Mouse (Mus musculus): ENCODE results near the gene Stx4a.
"Not testable (repeated sequence)": the region's sequence is repeated elsewhere in the genome, so short reads cannot be mapped to it uniquely, and the experiment has no call there.

The Stx4a gene

GRCm38 (mm10) chr7:127824176-127824871, at the start of gene Stx4a, which contains the start of gene Stx1b:
TSS of gene Stx4a (plus strand) at chr7:127824294.
TSS of gene Stx1b (minus strand) at chr7:127824549.
- DNase-seq (ENCODE audit: low spot score in 2 of 2) = no peak

DNA sequence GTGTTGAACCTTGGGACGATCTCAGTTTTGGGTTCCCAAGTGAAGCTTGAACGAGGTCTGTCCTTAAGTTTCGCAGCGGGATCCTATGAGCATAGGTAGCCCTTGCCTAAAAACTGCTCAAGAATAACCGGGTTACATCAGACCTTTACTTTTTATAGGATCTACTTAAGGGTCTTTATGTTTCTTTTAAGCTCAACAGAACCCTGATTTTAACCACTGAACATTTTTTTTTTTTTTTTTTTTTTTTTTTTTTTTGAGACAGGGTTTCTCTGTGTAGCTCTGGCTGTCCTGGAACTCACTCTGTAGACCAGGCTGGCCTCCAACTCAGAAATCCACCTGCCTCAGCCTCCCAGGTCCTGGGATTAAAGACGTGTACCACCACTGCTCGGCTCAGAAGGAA, 48.3 kb upstream of the Stx4a start:
- DNase-seq (ENCODE audit: low spot score in 2 of 2) = not testable (repeated sequence)

DNA sequence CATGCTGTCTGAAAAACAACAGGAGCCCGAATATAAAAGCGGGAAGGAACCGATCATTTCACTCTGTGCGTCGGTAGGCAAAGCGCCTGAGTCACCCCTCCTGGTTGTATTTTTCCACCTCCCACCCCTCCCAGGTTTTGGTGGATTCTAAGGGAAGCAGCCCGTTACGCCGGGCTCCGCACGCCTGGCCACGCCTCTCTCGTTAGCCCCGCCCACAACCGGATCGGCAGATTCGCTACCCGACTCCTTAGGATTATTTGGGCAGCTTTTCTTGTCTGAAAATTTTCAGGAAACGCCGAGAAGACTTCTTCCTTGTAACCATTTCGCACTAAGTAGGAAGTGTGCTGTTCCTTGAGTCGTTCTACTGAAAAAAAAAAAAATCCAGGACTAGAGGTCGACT, 47.7 kb upstream of the Stx4a start, which contains the start of gene Setd1a:
Gene Setd1a, plus strand, starts transcription at position 245 of the 400 bp plus-strand sequence.
- DNase-seq (ENCODE audit: low spot score in 2 of 2) = peak; percentile 77 to 84

GRCm38 (mm10) chr7:127776878-127777473, 47.1 kb upstream of the Stx4a start:
- DNase-seq (ENCODE audit: low spot score in 2 of 2) = peak; percentile 94

- no peak for DNase-seq (ENCODE audit: low spot score in 2 of 2)
These were observed 46.4 kb upstream of the Stx4a start for GRCm38 (mm10) chr7:127777474-127778266.

GRCm38 (mm10) chr7:127778350-127778749, 45.7 kb upstream of the Stx4a start:
- DNase-seq (ENCODE audit: low spot score in 2 of 2) = no peak

DNA sequence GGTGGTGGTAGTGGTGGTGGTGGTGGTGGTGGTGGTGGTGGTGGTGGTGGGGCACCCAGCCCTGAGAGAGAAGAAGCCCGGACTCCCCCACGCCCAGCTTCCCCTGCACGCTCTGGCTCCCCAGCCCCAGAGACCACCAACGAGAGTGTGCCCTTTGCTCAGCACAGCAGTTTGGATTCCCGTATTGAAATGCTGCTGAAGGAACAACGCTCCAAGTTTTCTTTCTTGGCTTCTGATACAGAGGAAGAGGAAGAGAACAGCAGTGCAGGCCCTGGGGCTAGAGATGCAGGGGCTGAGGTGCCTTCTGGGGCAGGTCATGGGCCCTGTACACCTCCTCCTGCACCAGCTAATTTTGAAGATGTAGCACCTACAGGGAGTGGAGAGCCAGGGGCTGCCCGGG, 38.8 kb upstream of the Stx4a start, which contains the start of gene Gm49388:
Gene Gm49388, plus strand, starts transcription at position 301 of the 400 bp plus-strand sequence.
- no peak for DNase-seq (ENCODE audit: low spot score in 2 of 2)

GRCm38 (mm10) chr7:127797076-127797845, 26.8 kb upstream of the Stx4a start:
- DNase-seq (ENCODE audit: low spot score in 2 of 2) = no peak

- DNase-seq (ENCODE audit: low spot score in 2 of 2) = no peak
These were observed 25.5 kb upstream of the Stx4a start for GRCm38 (mm10) chr7:127798591-127798990.

- no peak for DNase-seq (ENCODE audit: low spot score in 2 of 2)
These were observed 24.9 kb upstream of the Stx4a start for GRCm38 (mm10) chr7:127799211-127799610.

- no peak for DNase-seq (ENCODE audit: low spot score in 2 of 2)
These were observed 24.4 kb upstream of the Stx4a start for GRCm38 (mm10) chr7:127799738-127800137.

- peak; percentile 67 to 75 for DNase-seq (ENCODE audit: low spot score in 2 of 2)
These were observed 23.6 kb upstream of the Stx4a start, which contains the start of gene Hsd3b7 for GRCm38 (mm10) chr7:127800435-127801009. TSS of gene Hsd3b7 (plus strand) at chr7:127800604.

GRCm38 (mm10) chr7:127801010-127801621, 23.0 kb upstream of the Stx4a start:
- no peak for DNase-seq (ENCODE audit: low spot score in 2 of 2)

GRCm38 (mm10) chr7:127802313-127802712, 21.8 kb upstream of the Stx4a start:
- no peak for DNase-seq (ENCODE audit: low spot score in 2 of 2)

DNA sequence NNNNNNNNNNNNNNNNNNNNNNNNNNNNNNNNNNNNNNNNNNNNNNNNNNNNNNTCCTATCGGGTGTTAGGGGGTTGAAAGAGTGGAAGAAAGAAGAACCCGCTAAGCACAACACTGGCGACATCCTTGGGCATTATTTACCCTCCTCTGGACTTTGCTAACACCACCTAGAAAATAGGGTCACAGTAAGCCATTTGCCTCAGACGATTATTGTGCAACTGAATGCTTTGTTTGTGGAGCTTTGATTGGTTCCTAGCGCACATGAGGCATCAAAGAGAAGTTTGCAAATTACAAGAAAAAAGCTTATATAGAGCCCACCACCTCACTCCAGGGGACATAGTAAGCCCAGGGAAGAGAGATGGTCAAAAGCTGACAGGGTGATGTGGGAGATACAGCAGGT, 15.3 kb upstream of the Stx4a start:
- DNase-seq (ENCODE audit: low spot score in 2 of 2) = no peak

DNA sequence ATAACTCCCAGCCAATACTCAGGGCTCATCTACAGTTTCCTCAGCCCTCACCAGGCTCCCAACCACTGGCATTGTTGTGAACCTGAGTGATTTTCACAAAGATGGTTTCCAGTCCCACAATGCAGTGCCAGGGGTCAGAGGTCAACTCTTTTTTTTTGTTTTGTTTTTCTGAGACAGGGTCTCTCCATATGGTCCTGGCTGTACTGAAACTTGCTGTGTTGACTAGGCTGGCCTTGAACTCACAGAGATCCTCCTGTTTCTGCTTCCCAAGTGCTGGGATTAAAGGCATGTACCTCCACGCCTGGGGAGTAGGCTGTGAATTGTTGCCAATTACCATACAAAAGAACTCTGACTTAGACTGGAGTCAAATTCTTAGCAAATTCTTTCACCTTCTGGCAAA, 14.2 kb upstream of the Stx4a start:
- DNase-seq (ENCODE audit: low spot score in 2 of 2) = no peak

DNA sequence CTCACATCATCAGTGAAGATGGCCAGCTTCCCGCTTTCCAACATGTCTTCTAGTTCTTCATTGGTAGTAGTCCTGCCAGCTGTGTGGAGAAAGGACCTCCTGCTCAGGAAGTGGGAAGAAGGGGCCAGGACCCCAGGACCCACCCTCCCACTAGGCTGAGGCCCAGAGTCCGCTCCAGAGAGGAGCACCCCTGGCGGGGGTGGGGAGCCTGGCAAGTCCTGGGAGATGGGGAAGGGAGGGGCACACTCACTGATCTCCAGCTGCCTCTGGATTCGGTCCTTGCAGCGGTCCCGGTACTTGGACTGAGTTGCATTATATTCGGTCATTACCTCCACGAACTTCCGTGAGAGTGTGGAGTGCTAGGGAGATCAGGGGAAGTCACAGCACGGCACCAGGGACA, 13.4 kb upstream of the Stx4a start:
- DNase-seq (ENCODE audit: low spot score in 2 of 2) = no peak

DNA sequence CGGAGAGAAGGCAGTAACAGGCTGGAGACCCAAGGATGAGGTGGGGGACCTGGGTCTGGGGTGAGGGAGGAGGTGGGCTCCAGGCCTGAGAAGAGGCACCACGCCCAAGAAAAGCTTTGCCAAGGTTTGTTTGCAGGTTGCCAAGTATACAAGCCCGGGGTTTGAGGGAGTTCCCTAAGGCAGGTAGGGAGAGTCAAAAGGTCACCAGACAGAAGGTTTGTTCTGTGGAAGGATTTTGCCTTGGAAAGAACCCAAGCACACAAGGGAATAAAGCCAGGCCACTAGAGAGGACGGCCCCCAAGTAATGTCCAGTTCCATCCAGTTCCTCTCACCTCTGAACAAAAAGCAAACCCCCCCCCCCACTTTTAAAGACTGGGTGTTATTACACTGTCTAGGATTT, 12.9 kb upstream of the Stx4a start:
- DNase-seq (ENCODE audit: low spot score in 2 of 2) = no peak

DNA sequence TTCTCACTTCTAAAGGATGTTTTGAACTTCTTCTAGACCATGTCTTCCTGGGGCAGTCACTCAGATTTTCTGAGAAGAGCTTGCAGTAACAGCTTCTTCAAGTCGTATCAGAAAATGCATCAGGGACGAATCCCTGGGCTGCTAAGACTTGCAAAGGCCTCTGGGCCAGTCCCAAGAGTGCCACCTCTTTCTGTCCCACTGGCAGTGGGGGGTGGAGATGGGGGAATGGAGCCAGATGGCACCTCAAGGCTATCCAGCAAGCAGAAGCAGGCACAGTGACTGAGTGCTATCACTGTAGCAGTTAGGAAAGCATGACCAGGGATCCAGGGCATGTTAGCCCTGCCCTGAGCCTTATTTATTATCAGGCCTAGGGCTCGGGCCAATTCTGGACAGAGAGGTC, 11.8 kb upstream of the Stx4a start:
- no peak for DNase-seq (ENCODE audit: low spot score in 2 of 2)

DNA sequence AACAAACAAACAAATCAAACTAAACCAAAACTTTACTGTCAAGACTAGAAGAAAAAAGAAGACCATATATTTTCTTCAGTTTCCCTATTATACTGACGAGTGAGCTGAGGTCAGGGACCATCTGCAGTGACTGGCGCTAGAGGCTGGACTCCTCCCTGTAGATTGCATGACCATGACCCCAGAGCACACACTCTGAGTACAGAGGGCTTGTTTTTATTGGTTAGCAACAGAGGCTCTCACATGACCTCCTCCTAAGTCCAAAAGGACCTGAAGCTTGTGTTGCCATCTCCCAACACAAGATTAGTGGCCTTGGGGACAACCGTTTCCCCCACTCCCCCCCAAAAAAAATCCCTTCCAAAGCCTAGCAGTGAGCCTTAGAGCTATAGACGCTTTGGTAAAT, 10.3 kb upstream of the Stx4a start:
- no peak for DNase-seq (ENCODE audit: low spot score in 2 of 2)
